Mouse (Mus musculus): Measurements from ENCODE around the gene Bicdl2. TPM values are rescaled to one million over a fixed set of nuclear protein-coding genes. Genes with fewer than 3 reads are reported as not detected.
A peak's percentile ranks its signal among the peaks of the same experiment; 100 is the strongest.

Bicdl2 gene
- polyA plus RNA-seq, 1 experiment from 2014 or later: 0.15 TPM

- Histone ChIP-seq H3K36me3 (ENCODE audit: control insufficient read depth, insufficient read depth, low read length) (no peaks in the 10 kb centered on the region), H3K27ac (replicated peaks in 1 of 2; ENCODE audit: control insufficient read depth in 1 of 2, insufficient read depth in 1 of 2, low read depth in 2 of 2, low read length in 2 of 2) (no peak overlapping the region), H3K4me2 (ENCODE audit: low read length) (peak overlapping the region; percentile 35), H3K9me3 (ENCODE audit: control insufficient read depth, low read length) (no peaks in the 10 kb centered on the region), H3K4me1 (ENCODE audit: control insufficient read depth in 2 of 2, insufficient read depth in 2 of 2, low read length in 2 of 2) (peaks cover 0 to 3% of the 10 kb centered on the region in 2 experiments; a peak in 1 of 4 replicates), H3K9ac (ENCODE audit: low read length) (no peak overlapping the region), H3K27me3 (ENCODE audit: control insufficient read depth, insufficient read depth, low read length) (peaks cover 48% of the 10 kb centered on the region), H3K4me3 (ENCODE audit: control insufficient read depth in 1 of 2, insufficient read depth in 1 of 2, low read depth in 1 of 2, low read length in 2 of 2) (peak overlapping the region in 1 of 2 experiments; percentile 12; a peak in 2 of 4 replicates)
- no peak for ATAC-seq (ENCODE audit: insufficient number of reproducible peaks, insufficient read depth, low FRiP score, low read depth)
- WGBS: 6% methylated on average over 14 of the region's 14 CpGs
Measured at GRCm38 (mm10) chr17:23660876-23661200, 532 bp downstream of the Bicdl2 start.

GRCm38 (mm10) chr17:23661526-23661925 lies 1.2 kb downstream of the Bicdl2 start:
- Histone ChIP-seq H3K27me3 (ENCODE audit: control insufficient read depth, insufficient read depth, low read length) (peaks cover 46% of the 10 kb centered on the region), H3K4me1 (ENCODE audit: control insufficient read depth in 2 of 2, insufficient read depth in 2 of 2, low read length in 2 of 2) (peaks cover 0 to 3% of the 10 kb centered on the region in 2 experiments; a peak in 1 of 4 replicates), H3K36me3 (ENCODE audit: control insufficient read depth, insufficient read depth, low read length) (peaks cover 4% of the 10 kb centered on the region), H3K9ac (ENCODE audit: low read length) (no peak overlapping the region), H3K4me2 (ENCODE audit: low read length) (no peak overlapping the region), H3K27ac (replicated peaks in 1 of 2; ENCODE audit: control insufficient read depth in 1 of 2, insufficient read depth in 1 of 2, low read depth in 2 of 2, low read length in 2 of 2) (no peak overlapping the region), H3K9me3 (ENCODE audit: control insufficient read depth, low read length) (no peaks in the 10 kb centered on the region), H3K4me3 (ENCODE audit: control insufficient read depth in 1 of 2, insufficient read depth in 1 of 2, low read depth in 1 of 2, low read length in 2 of 2) (no peak overlapping the region)
- 2% methylated on average over 9 of the region's 9 CpGs for WGBS
- no peak for ATAC-seq (ENCODE audit: insufficient number of reproducible peaks, insufficient read depth, low FRiP score, low read depth)

- H3K4me3 ChIP-seq (ENCODE audit: control insufficient read depth in 1 of 2, insufficient read depth in 1 of 2, low read depth in 1 of 2, low read length in 2 of 2): no peak overlapping the region
- H3K27me3 ChIP-seq (ENCODE audit: control insufficient read depth, insufficient read depth, low read length): peaks cover 36% of the 10 kb centered on the region
- H3K4me2 ChIP-seq (ENCODE audit: low read length): no peak overlapping the region
- H3K36me3 ChIP-seq (ENCODE audit: control insufficient read depth, insufficient read depth, low read length): peaks cover 35% of the 10 kb centered on the region
- H3K4me1 ChIP-seq (ENCODE audit: control insufficient read depth in 2 of 2, insufficient read depth in 2 of 2, low read length in 2 of 2): peaks cover 0 to 3% of the 10 kb centered on the region in 2 experiments; a peak in 1 of 4 replicates
- WGBS: 17% methylated on average over 5 of the region's 5 CpGs
- no peak overlapping the region for H3K27ac ChIP-seq (replicated peaks in 1 of 2; ENCODE audit: control insufficient read depth in 1 of 2, insufficient read depth in 1 of 2, low read depth in 2 of 2, low read length in 2 of 2)
- no peak overlapping the region for H3K9ac ChIP-seq (ENCODE audit: low read length)
- ATAC-seq (ENCODE audit: insufficient number of reproducible peaks, insufficient read depth, low FRiP score, low read depth): no peak
- no peaks in the 10 kb centered on the region for H3K9me3 ChIP-seq (ENCODE audit: control insufficient read depth, low read length)
Measured at GRCm38 (mm10) chr17:23664556-23665021, 4.3 kb downstream of the Bicdl2 start.

- no peak for ATAC-seq (ENCODE audit: insufficient number of reproducible peaks, insufficient read depth, low FRiP score, low read depth)
- H3K4me1 ChIP-seq (ENCODE audit: control insufficient read depth in 2 of 2, insufficient read depth in 2 of 2, low read length in 2 of 2): peaks cover 0 to 2% of the 10 kb centered on the region in 2 experiments; a peak in 1 of 4 replicates
- H3K4me2 ChIP-seq (ENCODE audit: low read length): no peak overlapping the region
- H3K4me3 ChIP-seq (ENCODE audit: control insufficient read depth in 1 of 2, insufficient read depth in 1 of 2, low read depth in 1 of 2, low read length in 2 of 2): no peak overlapping the region
- H3K9me3 ChIP-seq (ENCODE audit: control insufficient read depth, low read length): no peaks in the 10 kb centered on the region
- WGBS: 73% methylated on average over 14 of the region's 14 CpGs
- peaks cover 27% of the 10 kb centered on the region for H3K27me3 ChIP-seq (ENCODE audit: control insufficient read depth, insufficient read depth, low read length)
- H3K27ac ChIP-seq (replicated peaks in 1 of 2; ENCODE audit: control insufficient read depth in 1 of 2, insufficient read depth in 1 of 2, low read depth in 2 of 2, low read length in 2 of 2): no peak overlapping the region
- peaks cover 44% of the 10 kb centered on the region for H3K36me3 ChIP-seq (ENCODE audit: control insufficient read depth, insufficient read depth, low read length)
- no peak overlapping the region for H3K9ac ChIP-seq (ENCODE audit: low read length)
Measured at GRCm38 (mm10) chr17:23665511-23665910, 5.2 kb downstream of the Bicdl2 start.

- WGBS: 88% methylated on average over 7 of the region's 7 CpGs
- peaks cover 45% of the 10 kb centered on the region for H3K36me3 ChIP-seq (ENCODE audit: control insufficient read depth, insufficient read depth, low read length)
Measured at GRCm38 (mm10) chr17:23670516-23671074, 10.3 kb downstream of the Bicdl2 start.

GRCm38 (mm10) chr17:23671519-23671918 lies 11.2 kb downstream of the Bicdl2 start:
- Histone ChIP-seq H3K4me1 (ENCODE audit: control insufficient read depth in 2 of 2, insufficient read depth in 2 of 2, low read length in 2 of 2) (peaks cover 12 to 30% of the 10 kb centered on the region in 2 experiments), H3K4me3 (ENCODE audit: control insufficient read depth in 1 of 2, insufficient read depth in 1 of 2, low read depth in 1 of 2, low read length in 2 of 2) (no peak overlapping the region), H3K27ac (replicated peaks in 1 of 2; ENCODE audit: control insufficient read depth in 1 of 2, insufficient read depth in 1 of 2, low read depth in 2 of 2, low read length in 2 of 2) (no peak overlapping the region), H3K4me2 (ENCODE audit: low read length) (no peak overlapping the region), H3K9ac (ENCODE audit: low read length) (no peak overlapping the region), H3K9me3 (ENCODE audit: control insufficient read depth, low read length) (no peaks in the 10 kb centered on the region), H3K27me3 (ENCODE audit: control insufficient read depth, insufficient read depth, low read length) (no peaks in the 10 kb centered on the region), H3K36me3 (ENCODE audit: control insufficient read depth, insufficient read depth, low read length) (peaks cover 41% of the 10 kb centered on the region)
- ATAC-seq (ENCODE audit: insufficient number of reproducible peaks, insufficient read depth, low FRiP score, low read depth): no peak
- 90% methylated on average over 3 of the region's 3 CpGs for WGBS

More at GRCm38 (mm10) chr17:23670516-23671074, 10.3 kb downstream of the Bicdl2 start:
- Histone ChIP-seq H3K27ac (replicated peaks in 1 of 2; ENCODE audit: control insufficient read depth in 1 of 2, insufficient read depth in 1 of 2, low read depth in 2 of 2, low read length in 2 of 2) (no peak overlapping the region), H3K27me3 (ENCODE audit: control insufficient read depth, insufficient read depth, low read length) (no peaks in the 10 kb centered on the region), H3K4me2 (ENCODE audit: low read length) (no peak overlapping the region), H3K4me3 (ENCODE audit: control insufficient read depth in 1 of 2, insufficient read depth in 1 of 2, low read depth in 1 of 2, low read length in 2 of 2) (no peak overlapping the region), H3K4me1 (ENCODE audit: control insufficient read depth in 2 of 2, insufficient read depth in 2 of 2, low read length in 2 of 2) (peaks cover 11 to 21% of the 10 kb centered on the region in 2 experiments), H3K9ac (ENCODE audit: low read length) (no peak overlapping the region), H3K9me3 (ENCODE audit: control insufficient read depth, low read length) (no peaks in the 10 kb centered on the region)
- no peak for ATAC-seq (ENCODE audit: insufficient number of reproducible peaks, insufficient read depth, low FRiP score, low read depth)

GRCm38 (mm10) chr17:23672761-23673160 lies 12.5 kb downstream of the Bicdl2 start:
- Histone ChIP-seq H3K36me3 (ENCODE audit: control insufficient read depth, insufficient read depth, low read length) (peaks cover 29% of the 10 kb centered on the region), H3K9me3 (ENCODE audit: control insufficient read depth, low read length) (no peaks in the 10 kb centered on the region), H3K4me3 (ENCODE audit: control insufficient read depth in 1 of 2, insufficient read depth in 1 of 2, low read depth in 1 of 2, low read length in 2 of 2) (peak overlapping the region in 1 of 2 experiments; percentile 72; a peak in 2 of 4 replicates), H3K27me3 (ENCODE audit: control insufficient read depth, insufficient read depth, low read length) (0 out of 2 replicates have a peak, but pooled peaks cover under 1% of the 10 kb centered on the region), H3K9ac (ENCODE audit: low read length) (peak overlapping the region; percentile 91), H3K4me1 (ENCODE audit: control insufficient read depth in 2 of 2, insufficient read depth in 2 of 2, low read length in 2 of 2) (peaks cover 12 to 34% of the 10 kb centered on the region in 2 experiments), H3K27ac (replicated peaks in 1 of 2; ENCODE audit: control insufficient read depth in 1 of 2, insufficient read depth in 1 of 2, low read depth in 2 of 2, low read length in 2 of 2) (0 out of 4 replicates have a peak overlapping the region, but pooled peaks of 1 of the 2 experiments have one; percentile 17), H3K4me2 (ENCODE audit: low read length) (peak overlapping the region; percentile 85)
- WGBS: 60% methylated on average over 3 of the region's 3 CpGs
- no peak for ATAC-seq (ENCODE audit: insufficient number of reproducible peaks, insufficient read depth, low FRiP score, low read depth)

All from heart, embryonic 14.5 days (tissue).